Mouse (Mus musculus): ENCODE measurements around the gene Morc3.

Gene Morc3

GRCm38 (mm10) chr16:93884086-93884721 lies 52.3 kb downstream of the Morc3 start:
- DNase-seq (ENCODE audit: extremely low spot score): peak; percentile 62

- no peak for DNase-seq (ENCODE audit: extremely low spot score)
Measured at GRCm38 (mm10) chr16:93884722-93885113, 52.8 kb downstream of the Morc3 start.

- no peak for DNase-seq (ENCODE audit: extremely low spot score)
Measured at GRCm38 (mm10) chr16:93888481-93888880, 56.6 kb downstream of the Morc3 start.

GRCm38 (mm10) chr16:93890948-93891604 lies 59.2 kb downstream of the Morc3 start:
- no peak for DNase-seq (ENCODE audit: extremely low spot score)

- DNase-seq (ENCODE audit: extremely low spot score): no peak
Measured at GRCm38 (mm10) chr16:93893285-93893684, 61.4 kb downstream of the Morc3 start.

- DNase-seq (ENCODE audit: extremely low spot score): no peak
Measured at GRCm38 (mm10) chr16:93903027-93903426, 71.1 kb downstream of the Morc3 start.

- peak; percentile 62 for DNase-seq (ENCODE audit: extremely low spot score)
Measured at GRCm38 (mm10) chr16:93906156-93907014, 74.5 kb downstream of the Morc3 start.

GRCm38 (mm10) chr16:93907761-93908160 lies 75.8 kb downstream of the Morc3 start:
- no peak for DNase-seq (ENCODE audit: extremely low spot score)

GRCm38 (mm10) chr16:93908196-93908595 lies 76.3 kb downstream of the Morc3 start:
- DNase-seq (ENCODE audit: extremely low spot score): no peak

- no peak for DNase-seq (ENCODE audit: extremely low spot score)
Measured at GRCm38 (mm10) chr16:93909936-93910335, 78.0 kb downstream of the Morc3 start.

GRCm38 (mm10) chr16:93910735-93911665 lies 79.1 kb downstream of the Morc3 start:
- DNase-seq (ENCODE audit: extremely low spot score): no peak

GRCm38 (mm10) chr16:93912158-93912557 lies 80.2 kb downstream of the Morc3 start:
- DNase-seq (ENCODE audit: extremely low spot score): no peak

- no peak for DNase-seq (ENCODE audit: extremely low spot score)
Measured at GRCm38 (mm10) chr16:93912808-93913207, 80.9 kb downstream of the Morc3 start.

- DNase-seq (ENCODE audit: extremely low spot score): no peak
Measured at GRCm38 (mm10) chr16:93913881-93914576, 82.1 kb downstream of the Morc3 start.

GRCm38 (mm10) chr16:93915338-93915849 lies 83.5 kb downstream of the Morc3 start:
- no peak for DNase-seq (ENCODE audit: extremely low spot score)

GRCm38 (mm10) chr16:93917712-93918678 lies 86.1 kb downstream of the Morc3 start:
- DNase-seq (ENCODE audit: extremely low spot score): peak; percentile 79

GRCm38 (mm10) chr16:93918679-93919060 lies 86.7 kb downstream of the Morc3 start:
- DNase-seq (ENCODE audit: extremely low spot score): no peak

GRCm38 (mm10) chr16:93919189-93919588 lies 87.3 kb downstream of the Morc3 start:
- DNase-seq (ENCODE audit: extremely low spot score): no peak

- DNase-seq (ENCODE audit: extremely low spot score): no peak
Measured at GRCm38 (mm10) chr16:93920673-93921072, 88.8 kb downstream of the Morc3 start.

Measured in embryo, embryonic 9.5 days (tissue).